Mouse (Mus musculus) heart, embryonic 12.5 days (tissue): ENCODE results near the gene Pbrm1. TPM values are rescaled to one million over a fixed set of nuclear protein-coding genes. Genes with fewer than 3 reads are reported as not detected.

Source experiments
- ATAC-seq: fragments of 200-750 bp; cut with Nextera tagmentation; 2 replicates; pipeline ENCODE4 v1.8.0; 2017; ENCODE audit warnings: moderate TSS enrichment, moderate library complexity; ENCODE audit not compliant: insufficient number of reproducible peaks, low FRiP score
- H3K27ac ChIP-seq: fragments of 300-500 bp; sonication (generic); 2 replicates; pipeline ENCODE4 v1.5.1; 2016; ENCODE audit warnings: mild to moderate bottlenecking, moderate library complexity; ENCODE audit not compliant: poor library complexity, severe bottlenecking
- H3K27me3 ChIP-seq: fragments of 300-500 bp; sonication (generic); replicated peaks from 2 replicates; pipeline ENCODE4 v1.6.1; 2016; ENCODE audit warnings: mild to moderate bottlenecking, moderate library complexity
- H3K36me3 ChIP-seq: fragments of 300-500 bp; sonication (generic); 2 replicates; pipeline ENCODE4 v1.6.1; 2016; ENCODE audit warnings: mild to moderate bottlenecking, moderate library complexity
- H3K4me1 ChIP-seq: fragments of 300-500 bp; sonication (generic); replicated peaks from 2 replicates; pipeline ENCODE4 v1.6.1; 2016; ENCODE audit warnings: mild to moderate bottlenecking
- H3K4me2 ChIP-seq: fragments of 300-500 bp; sonication (generic); 2 replicates; pipeline ENCODE4 v1.6.1; 2016; ENCODE audit warnings: mild to moderate bottlenecking, moderate library complexity
- H3K4me3 ChIP-seq: fragments of 300-500 bp; sonication (generic); 2 replicates; pipeline ENCODE4 v1.5.1; 2016; ENCODE audit warnings: mild to moderate bottlenecking
- H3K9ac ChIP-seq: fragments of 300-500 bp; sonication (generic); 2 replicates; pipeline ENCODE4 v1.6.1; 2016; ENCODE audit warnings: mild to moderate bottlenecking, moderate library complexity
- H3K9me3 ChIP-seq: fragments of 300-500 bp; sonication (generic); replicated peaks from 2 replicates; pipeline ENCODE4 v1.6.1; 2016; ENCODE audit warnings: mild to moderate bottlenecking, moderate library complexity
- WGBS: fragments of 180-500 bp; shearing (Covaris S2); methylation state at CpG from one replicate; pipeline ENCODE4 v1.1.7; 2016; 5-methylcytosine and 5-hydroxymethylcytosine counted together
- polyA plus RNA-seq: library from polyadenylated mRNA; unstranded; fragments of >200 nt; fragmentation: Nextera tagmentation; extraction: Ambion mirVana; gene quantifications from 2 replicates; pipeline ENCODE4 v1.2.1, GENCODE M21; 2016

Gene Pbrm1
- polyA plus RNA-seq, 1 experiment from 2014 or later = 124 TPM

- Histone ChIP-seq H3K36me3 (peaks cover 45% of the 10 kb centered on the region), H3K9me3 (no peaks in the 10 kb centered on the region; the same call in 1 of the 2 replicates), H3K9ac (no peak overlapping the region), H3K4me2 (no peak overlapping the region), H3K4me1 (no peaks in the 10 kb centered on the region), H3K27me3 (no peaks in the 10 kb centered on the region), H3K4me3 (no peak overlapping the region), H3K27ac (no peak overlapping the region)
- 87% methylated on average over 11 of the region's 11 CpGs for WGBS
- no peak for ATAC-seq
These were observed 126.8 kb downstream of the Pbrm1 start for GRCm38 (mm10) chr14:31145694-31146093.

- no peaks in the 10 kb centered on the region for H3K9me3 ChIP-seq
- H3K27me3 ChIP-seq = no peaks in the 10 kb centered on the region
- peaks cover 17% of the 10 kb centered on the region for H3K36me3 ChIP-seq
- H3K27ac ChIP-seq = no peak overlapping the region
- H3K4me1 ChIP-seq = peaks cover 42% of the 10 kb centered on the region
- no peak overlapping the region for H3K9ac ChIP-seq
- WGBS = 65% methylated on average over 27 of the region's 27 CpGs
- ATAC-seq = no peak
- H3K4me2 ChIP-seq = 0 out of 2 replicates have a peak overlapping the region, but pooled peaks have one; percentile 4
- no peak overlapping the region for H3K4me3 ChIP-seq
These were observed 141.5 kb downstream of the Pbrm1 start for GRCm38 (mm10) chr14:31160196-31161150.

GRCm38 (mm10) chr14:31161191-31161590, 142.3 kb downstream of the Pbrm1 start:
- Histone ChIP-seq H3K27me3 (no peaks in the 10 kb centered on the region), H3K27ac (no peak overlapping the region), H3K36me3 (peaks cover 14% of the 10 kb centered on the region; the same call in 1 of the 2 replicates), H3K9me3 (no peaks in the 10 kb centered on the region), H3K9ac (no peak overlapping the region), H3K4me3 (no peak overlapping the region), H3K4me2 (no peak overlapping the region), H3K4me1 (peaks cover 50% of the 10 kb centered on the region)
- WGBS = 87% methylated on average over 7 of the region's 7 CpGs
- ATAC-seq = no peak

GRCm38 (mm10) chr14:31161638-31162037, 142.7 kb downstream of the Pbrm1 start:
- Histone ChIP-seq H3K27me3 (no peaks in the 10 kb centered on the region), H3K9ac (no peak overlapping the region), H3K36me3 (peaks cover 14% of the 10 kb centered on the region; the same call in 1 of the 2 replicates), H3K9me3 (no peaks in the 10 kb centered on the region), H3K4me2 (no peak overlapping the region), H3K27ac (no peak overlapping the region), H3K4me1 (peaks cover 54% of the 10 kb centered on the region), H3K4me3 (no peak overlapping the region)
- ATAC-seq = no peak
- WGBS = 79% methylated on average over 10 of the region's 10 CpGs

- 27% methylated on average over 8 of the region's 8 CpGs for WGBS
- H3K9me3 ChIP-seq = no peaks in the 10 kb centered on the region
- peaks cover 68% of the 10 kb centered on the region for H3K4me1 ChIP-seq
- 0 out of 2 replicates have a peak, but pooled peaks have one; percentile 13 for ATAC-seq
- peaks cover 9% of the 10 kb centered on the region; the same call in 1 of the 2 replicates for H3K36me3 ChIP-seq
- peak overlapping the region; percentile 0; the same call in 1 of the 2 replicates for H3K4me2 ChIP-seq
- no peaks in the 10 kb centered on the region for H3K27me3 ChIP-seq
- H3K4me3 ChIP-seq = no peak overlapping the region
- no peak overlapping the region for H3K9ac ChIP-seq
- peak overlapping the region; percentile 22; the same call in 1 of the 2 replicates for H3K27ac ChIP-seq
These were observed 145.1 kb downstream of the Pbrm1 start for GRCm38 (mm10) chr14:31164067-31164466.

- no peaks in the 10 kb centered on the region for H3K27me3 ChIP-seq
- ATAC-seq = no peak
- H3K4me1 ChIP-seq = peaks cover 68% of the 10 kb centered on the region
- no peak overlapping the region for H3K4me3 ChIP-seq
- H3K4me2 ChIP-seq = no peak overlapping the region
- no peak overlapping the region for H3K9ac ChIP-seq
- no peaks in the 10 kb centered on the region for H3K9me3 ChIP-seq
- H3K27ac ChIP-seq = no peak overlapping the region
- WGBS = 63% methylated on average over 2 of the region's 2 CpGs
- H3K36me3 ChIP-seq = peaks cover 8% of the 10 kb centered on the region
These were observed 146.1 kb downstream of the Pbrm1 start for GRCm38 (mm10) chr14:31165010-31165409.

GRCm38 (mm10) chr14:31165458-31165857, 146.5 kb downstream of the Pbrm1 start:
- ATAC-seq = no peak
- Histone ChIP-seq H3K36me3 (peaks cover 12% of the 10 kb centered on the region), H3K4me1 (peaks cover 68% of the 10 kb centered on the region), H3K9me3 (no peaks in the 10 kb centered on the region), H3K27ac (no peak overlapping the region), H3K4me2 (peak overlapping the region; percentile 56; the same call in 1 of the 2 replicates), H3K9ac (no peak overlapping the region), H3K27me3 (no peaks in the 10 kb centered on the region), H3K4me3 (no peak overlapping the region)
- 54% methylated on average over 7 of the region's 7 CpGs for WGBS

- Histone ChIP-seq H3K36me3 (peaks cover 19% of the 10 kb centered on the region), H3K4me2 (peak overlapping the region; percentile 56), H3K4me3 (peak overlapping the region; percentile 43), H3K4me1 (peaks cover 67% of the 10 kb centered on the region), H3K9ac (no peak overlapping the region), H3K27ac (no peak overlapping the region), H3K27me3 (no peaks in the 10 kb centered on the region), H3K9me3 (no peaks in the 10 kb centered on the region)
- ATAC-seq = no peak
- WGBS = 48% methylated on average over 10 of the region's 10 CpGs
These were observed 147.2 kb downstream of the Pbrm1 start for GRCm38 (mm10) chr14:31165991-31166630.

GRCm38 (mm10) chr14:31166827-31167226, 147.9 kb downstream of the Pbrm1 start:
- H3K9me3 ChIP-seq = no peaks in the 10 kb centered on the region
- 46% methylated on average over 9 of the region's 9 CpGs for WGBS
- no peak for ATAC-seq
- peak overlapping the region; percentile 36 for H3K9ac ChIP-seq
- H3K4me3 ChIP-seq = peak overlapping the region; percentile 43
- H3K27me3 ChIP-seq = no peaks in the 10 kb centered on the region
- no peak overlapping the region for H3K27ac ChIP-seq
- H3K4me1 ChIP-seq = peaks cover 70% of the 10 kb centered on the region
- H3K36me3 ChIP-seq = peaks cover 26% of the 10 kb centered on the region
- peak overlapping the region; percentile 56 for H3K4me2 ChIP-seq

- Histone ChIP-seq H3K9ac (peak within 1 kb of the TSS; percentile 56), H3K4me3 (peak within 1 kb of the TSS; percentile 43), H3K27ac (peak within 1 kb of the TSS; percentile 62), H3K4me2 (peak within 1 kb of the TSS; percentile 56), H3K9me3 (no peaks in the 10 kb centered on the region), H3K36me3 (peaks cover 37% of the 10 kb centered on the region), H3K27me3 (no peaks in the 10 kb centered on the region), H3K4me1 (peaks cover 74% of the 10 kb centered on the region)
- 17% methylated on average over 10 of the region's 10 CpGs for WGBS
- ATAC-seq = peak; percentile 45
These were observed 149.5 kb downstream of the Pbrm1 start, which contains the start of gene Stab1 for GRCm38 (mm10) chr14:31168425-31168824. TSS of gene Stab1 (minus strand) at chr14:31168641.

GRCm38 (mm10) chr14:31169508-31169907, 150.6 kb downstream of the Pbrm1 start:
- no peak overlapping the region for H3K27ac ChIP-seq

More at GRCm38 (mm10) chr14:31169508-31169907, 150.6 kb downstream of the Pbrm1 start:
- Histone ChIP-seq H3K27me3 (no peaks in the 10 kb centered on the region), H3K4me1 (peaks cover 73% of the 10 kb centered on the region), H3K9me3 (no peaks in the 10 kb centered on the region), H3K36me3 (peaks cover 46% of the 10 kb centered on the region), H3K4me3 (no peak overlapping the region), H3K9ac (no peak overlapping the region), H3K4me2 (no peak overlapping the region)
- ATAC-seq = no peak
- WGBS = 55% methylated on average over 6 of the region's 6 CpGs
